Mouse (Mus musculus): ENCODE data around the gene Rundc3a. TPM values are rescaled to one million over a fixed set of nuclear protein-coding genes. Genes with fewer than 3 reads are reported as not detected.
A peak's percentile ranks its signal among the peaks of the same experiment; 100 is the strongest.
"Not testable (repeated sequence)": the region's sequence is repeated elsewhere in the genome, so short reads cannot be mapped to it uniquely, and the experiment has no call there.

Rundc3a gene
- total RNA-seq, 2 experiments from 2014 or later: not detected

DNA sequence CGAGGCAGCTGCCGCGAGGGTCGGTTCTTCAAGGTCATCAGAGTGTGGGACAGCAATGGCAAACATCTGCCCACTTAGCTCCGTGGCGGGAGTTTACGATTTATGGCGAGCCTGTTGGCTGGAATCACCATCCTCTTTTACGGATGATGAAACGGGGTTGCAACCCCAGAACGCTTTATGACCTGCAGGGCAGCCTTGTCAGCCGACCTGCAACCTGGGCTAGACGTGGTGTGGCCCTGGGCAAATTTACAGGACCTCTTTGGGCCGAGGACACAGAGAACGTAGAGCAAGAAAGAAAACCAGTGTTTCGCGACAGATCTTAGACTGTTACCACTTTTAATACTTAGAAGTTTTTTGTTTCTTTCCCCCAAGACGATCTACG lies 14.6 kb downstream of the Rundc3a start, which contains the start of gene Slc25a39:
Gene Slc25a39 (minus strand): TSS at position 113 of the 382 bp plus-strand sequence.
- peak; percentile 20; the same call in 1 of the 2 replicates for ATAC-seq (replicated peaks; ENCODE audit: poor library complexity)

DNA sequence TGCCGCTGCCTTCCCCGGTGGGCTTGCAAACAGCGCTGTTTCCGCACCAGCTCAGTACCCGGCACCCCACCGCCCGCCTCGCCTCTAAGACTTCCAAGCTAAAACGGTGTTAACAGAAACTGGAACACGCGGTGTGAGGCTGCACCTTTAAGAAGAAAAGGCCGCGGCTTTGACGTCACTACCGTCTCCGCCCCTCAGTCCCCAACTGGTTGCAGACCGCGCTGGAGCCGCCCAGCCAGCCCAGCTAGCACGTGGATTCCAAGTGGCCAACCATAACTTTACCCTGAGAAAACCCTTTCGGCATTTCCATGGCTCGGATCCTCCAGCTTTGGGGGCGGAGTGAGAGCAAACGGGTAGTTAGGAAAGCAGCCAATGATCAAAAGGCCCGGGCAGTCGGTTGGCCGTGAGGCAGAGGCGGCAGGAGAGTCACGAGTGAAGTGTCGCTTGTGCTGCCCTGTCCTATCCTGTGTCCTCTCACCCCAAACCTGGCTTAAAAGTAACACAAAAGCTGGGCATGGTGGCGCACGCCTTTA lies 15.2 kb downstream of the Rundc3a start:
- ATAC-seq (replicated peaks; ENCODE audit: poor library complexity): peak; percentile 84

DNA sequence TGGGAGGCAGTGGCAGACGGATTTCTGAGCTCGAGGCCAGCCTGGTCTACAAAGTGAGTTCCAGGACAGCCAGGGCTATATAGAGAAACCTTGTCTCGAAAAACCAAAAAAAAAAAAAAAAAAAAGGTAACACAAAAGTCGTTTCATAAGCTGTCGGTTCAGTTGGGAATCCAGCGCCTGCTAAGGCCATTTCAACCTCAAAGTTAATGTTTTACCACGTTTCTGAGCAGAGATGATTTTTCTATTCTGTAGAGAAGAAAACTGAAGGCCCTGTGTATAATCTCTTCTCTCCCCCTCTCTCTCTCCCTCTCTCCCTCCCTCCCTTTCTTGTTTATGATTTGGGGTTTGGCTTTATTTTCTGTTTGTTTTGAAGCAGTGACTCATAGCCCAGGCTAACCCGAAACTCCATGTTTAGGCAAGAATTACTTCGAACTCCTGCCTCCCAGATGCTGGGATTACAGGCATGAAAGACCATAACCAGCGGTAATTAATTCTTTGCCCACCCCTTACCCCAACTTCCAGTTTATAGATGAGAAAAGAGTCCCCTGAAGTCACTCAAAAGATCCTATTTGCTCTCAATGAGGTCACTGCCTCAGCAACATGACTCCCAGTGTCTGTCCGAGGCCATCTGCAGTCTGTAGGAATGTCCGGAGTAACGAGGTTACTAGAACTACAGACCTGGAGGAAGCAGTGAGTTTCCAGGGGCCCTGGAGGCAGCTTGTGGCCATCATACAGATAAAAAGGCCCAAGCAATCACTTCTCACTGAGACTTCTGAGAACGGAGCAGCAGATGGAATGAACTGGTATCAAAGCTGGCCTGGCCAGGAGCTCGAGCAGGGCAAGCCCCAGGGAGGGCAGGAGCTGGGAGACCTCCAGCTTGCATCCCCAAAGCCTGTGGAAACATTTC lies 15.9 kb downstream of the Rundc3a start:
- no peak for ATAC-seq (replicated peaks; ENCODE audit: poor library complexity)

DNA sequence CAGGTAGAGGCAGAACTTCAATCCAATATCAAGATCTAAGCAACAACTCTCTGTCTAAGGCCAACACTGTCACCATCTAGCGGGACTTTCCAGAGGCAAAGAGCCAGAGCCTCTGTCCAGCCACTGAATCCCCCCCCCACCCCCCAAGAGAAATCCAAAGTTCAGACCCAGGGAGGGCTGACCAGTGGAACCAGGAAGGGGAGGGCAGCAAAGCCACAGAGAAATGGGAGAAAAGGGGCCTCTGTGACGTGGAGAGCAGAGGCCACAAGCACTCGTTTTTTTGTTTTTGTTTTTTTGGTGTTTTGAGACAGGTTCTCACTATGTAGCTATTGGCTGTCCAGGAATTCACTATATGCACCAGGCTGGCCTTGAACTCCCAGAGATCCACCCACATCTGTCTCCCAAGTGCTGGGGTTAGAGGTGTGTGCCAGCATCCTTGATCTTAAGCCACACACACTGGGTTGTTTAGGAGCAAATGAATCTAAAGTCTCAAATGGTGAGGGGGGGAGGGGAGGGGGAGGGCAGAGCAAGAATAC lies 16.7 kb downstream of the Rundc3a start:
- ATAC-seq (replicated peaks; ENCODE audit: poor library complexity): no peak

GRCm38 (mm10) chr11:102410345-102410744 lies 17.1 kb downstream of the Rundc3a start:
- not testable (repeated sequence) for ATAC-seq (replicated peaks; ENCODE audit: poor library complexity)

DNA sequence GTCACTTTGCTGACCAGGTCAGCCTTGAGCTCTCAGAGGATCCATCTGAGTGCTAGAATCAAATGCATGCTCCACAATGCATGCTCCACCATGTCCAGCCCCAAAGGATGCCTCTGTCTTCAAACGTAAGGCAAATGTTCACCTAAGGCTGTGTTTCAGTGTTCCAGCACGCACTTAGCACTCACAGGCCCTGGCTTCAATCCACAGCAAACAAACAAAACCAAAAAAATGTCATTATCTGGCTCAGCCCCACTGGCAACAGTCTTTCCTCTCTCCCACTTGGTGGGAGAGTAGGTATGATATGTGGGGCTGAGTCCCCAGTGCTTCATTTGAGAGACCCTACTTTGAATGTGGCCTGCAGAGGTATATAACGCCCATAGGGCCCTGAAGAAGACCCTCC lies 17.9 kb downstream of the Rundc3a start:
- no peak for ATAC-seq (replicated peaks; ENCODE audit: poor library complexity)

GRCm38 (mm10) chr11:102411704-102412103 lies 18.5 kb downstream of the Rundc3a start:
- peak; percentile 43 for ATAC-seq (replicated peaks; ENCODE audit: poor library complexity)

- no peak for ATAC-seq (replicated peaks; ENCODE audit: poor library complexity)
Observed at GRCm38 (mm10) chr11:102413059-102413458, 19.9 kb downstream of the Rundc3a start.

DNA sequence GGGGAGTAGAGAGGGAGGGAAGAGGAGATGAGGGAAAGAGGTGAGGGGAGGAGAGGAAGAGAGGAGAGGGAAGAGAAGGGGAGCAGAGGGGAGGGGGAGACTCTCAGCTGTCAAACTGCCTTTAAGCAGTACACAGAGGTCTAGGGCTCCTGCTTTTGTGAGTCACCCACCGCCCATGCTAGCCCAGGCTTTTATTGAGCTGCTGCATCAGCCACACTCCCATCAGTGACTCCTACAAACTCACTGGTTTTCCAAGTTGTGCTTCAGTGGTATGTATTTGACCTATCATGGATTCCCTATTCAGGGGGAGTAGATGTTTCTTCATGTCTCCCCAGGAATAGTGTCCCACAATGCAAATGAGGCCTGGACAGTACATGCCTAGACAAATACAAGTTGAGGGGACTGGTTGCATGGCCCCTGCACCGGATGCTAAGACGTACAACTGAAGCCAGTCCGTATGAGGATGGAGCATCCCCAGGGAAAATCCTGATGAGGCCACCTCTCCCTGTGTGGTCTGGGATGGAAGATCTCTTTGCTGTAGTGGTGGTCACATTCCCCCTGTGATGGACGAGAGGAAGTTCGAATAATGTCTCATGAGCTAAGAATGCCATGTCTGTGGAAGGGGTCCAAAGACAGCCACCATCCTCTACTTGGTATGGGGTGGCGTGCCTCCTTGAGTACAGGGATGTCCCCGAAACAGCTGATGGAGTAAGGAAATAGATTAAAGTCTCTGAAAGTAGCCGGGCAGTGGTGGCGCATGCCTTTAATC lies 22.0 kb downstream of the Rundc3a start:
- no peak for ATAC-seq (replicated peaks; ENCODE audit: poor library complexity)

GRCm38 (mm10) chr11:102417160-102417559 lies 24.0 kb downstream of the Rundc3a start:
- no peak for ATAC-seq (replicated peaks; ENCODE audit: poor library complexity)

GRCm38 (mm10) chr11:102418887-102419286 lies 25.7 kb downstream of the Rundc3a start:
- ATAC-seq (replicated peaks; ENCODE audit: poor library complexity): no peak

- ATAC-seq (replicated peaks; ENCODE audit: poor library complexity): no peak
Observed at GRCm38 (mm10) chr11:102421559-102421958, 28.4 kb downstream of the Rundc3a start.

- no peak for ATAC-seq (replicated peaks; ENCODE audit: poor library complexity)
Observed at GRCm38 (mm10) chr11:102424666-102425065, 31.5 kb downstream of the Rundc3a start.

DNA sequence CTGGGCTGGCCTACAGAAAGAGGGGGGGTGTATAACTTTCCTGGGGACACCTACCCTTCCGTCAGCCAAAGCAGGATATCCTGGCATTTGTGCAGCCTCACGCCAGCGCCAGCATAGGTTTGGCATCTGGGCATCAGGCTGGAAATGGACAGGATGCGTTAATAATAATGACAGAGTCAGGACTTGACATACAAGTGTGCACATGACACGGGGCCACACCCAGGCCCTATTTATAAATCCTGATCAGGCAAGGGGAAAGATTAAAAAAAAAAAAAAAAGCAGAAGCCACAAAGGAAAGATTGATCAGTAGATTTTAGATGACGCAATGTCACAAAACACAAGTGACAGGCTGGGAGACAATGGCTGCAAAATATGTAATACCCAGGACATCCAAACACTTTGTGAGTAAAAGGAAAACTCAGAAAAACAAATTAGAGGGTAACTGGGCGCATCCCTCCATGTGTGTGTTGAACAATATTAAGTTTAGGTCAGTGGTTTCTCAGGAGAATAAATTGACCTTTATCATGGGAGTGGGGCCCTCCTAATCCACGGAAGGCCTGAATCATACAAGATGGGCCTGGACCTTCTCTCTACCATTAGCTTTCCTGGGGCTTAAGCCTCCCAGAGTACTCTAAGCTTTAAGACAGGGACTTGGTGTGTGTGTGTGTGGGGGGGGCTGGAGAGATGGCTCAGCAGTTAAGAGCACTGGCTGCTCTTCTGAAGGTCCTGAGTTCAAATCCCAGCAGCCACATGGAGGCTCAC lies 32.5 kb downstream of the Rundc3a start:
- ATAC-seq (replicated peaks; ENCODE audit: poor library complexity): no peak

- no peak; the same call in 1 of the 2 replicates for ATAC-seq (replicated peaks; ENCODE audit: poor library complexity)
Observed at GRCm38 (mm10) chr11:102428981-102429540, 35.9 kb downstream of the Rundc3a start.

GRCm38 (mm10) chr11:102429551-102429950 lies 36.3 kb downstream of the Rundc3a start:
- no peak; the same call in 1 of the 2 replicates for ATAC-seq (replicated peaks; ENCODE audit: poor library complexity)

- ATAC-seq (replicated peaks; ENCODE audit: poor library complexity): peak; percentile 63
Observed at GRCm38 (mm10) chr11:102430121-102431017, 37.2 kb downstream of the Rundc3a start, which contains the start of gene Grn. TSS of gene Grn (plus strand) at chr11:102430315.

DNA sequence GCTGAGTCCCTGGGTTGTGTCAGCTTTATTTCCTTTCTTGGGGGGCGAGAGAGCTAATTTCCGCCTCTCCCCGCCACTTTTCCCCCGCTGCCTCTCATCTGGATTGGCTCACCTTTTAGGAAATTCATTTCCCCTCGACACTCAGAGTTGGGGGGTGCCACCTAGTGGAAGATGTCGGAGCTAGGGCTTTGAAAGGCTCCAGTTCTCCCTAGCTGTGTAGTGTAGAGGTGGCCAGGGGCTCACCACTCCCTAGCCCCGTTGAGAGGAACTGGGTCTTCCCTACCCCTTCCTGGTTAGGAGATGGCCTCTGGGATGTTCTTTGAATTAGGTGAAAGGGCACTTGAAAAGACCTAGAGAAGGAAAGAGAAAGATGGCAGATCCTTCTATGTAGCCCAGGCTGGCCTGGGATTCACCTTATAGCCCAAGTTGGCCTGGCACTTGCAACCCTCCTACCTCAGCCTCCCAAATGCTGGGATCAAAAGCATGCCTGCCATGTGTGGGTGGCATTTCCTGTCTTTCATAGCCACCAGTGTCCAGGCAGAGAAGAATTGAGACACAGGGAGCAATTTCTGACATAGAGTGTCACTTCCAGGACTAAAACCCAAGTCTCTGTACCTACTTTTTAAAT lies 37.9 kb downstream of the Rundc3a start:
- ATAC-seq (replicated peaks; ENCODE audit: poor library complexity): peak; percentile 40

GRCm38 (mm10) chr11:102431728-102432114 lies 38.5 kb downstream of the Rundc3a start:
- no peak for ATAC-seq (replicated peaks; ENCODE audit: poor library complexity)
